10 mouse cellular contexts compared by ENCODE assay signal in the genomic region with DNA sequence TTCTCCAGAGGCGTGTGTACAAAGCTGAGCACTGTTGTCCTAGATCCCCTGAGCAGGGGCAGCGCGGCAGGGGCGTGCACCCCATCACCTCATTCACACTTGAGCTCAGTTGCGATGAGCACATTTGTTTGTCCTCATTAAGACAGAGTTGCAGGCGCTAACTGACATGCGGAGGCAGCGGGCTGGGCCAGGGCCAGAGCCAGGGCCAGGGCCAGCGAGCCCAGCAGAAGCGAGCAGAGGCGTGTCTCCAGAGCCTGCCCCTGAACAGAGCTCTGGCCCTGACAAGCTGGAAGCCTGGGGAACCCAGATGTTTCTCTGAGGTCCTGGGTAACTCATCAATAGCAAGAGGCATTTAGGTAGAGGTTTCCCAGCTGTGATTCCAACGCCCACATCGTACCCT.
DNase-seq lines count a peak whose midpoint lies in the region; ATAC-seq lines count a peak whose summit lies in the region.
"Had no signal": no experiment of that assay in that cellular context is flagged by ENCODE, and none has a peak within 500 bp of the region (broad histone marks: within the 10 kb centered on the region; RNA-seq: fewer than 3 reads in every experiment).

No protein-coding gene starts in this region.

- no peaks in the 10 kb centered on the region for H3K9me3 ChIP-seq in lung, embryonic 16.5 days (ENCODE audit: control insufficient read depth, low read length)

- peak; percentile 10 for DNase-seq in adrenal gland, postnatal 10 days
- DNase-seq in adrenal gland, adult 18-20 months (ENCODE audit: low spot score in 2 of 2) = no peak
- DNase-seq in right cerebral cortex, postnatal 4 days = peak; percentile 16
- DNase-seq in right cerebral cortex, postnatal 25 days = no peak
- no peak for DNase-seq in layer of hippocampus, adult 18-20 months (ENCODE audit: low spot score in 2 of 2)
- no peak for DNase-seq in layer of hippocampus, postnatal 36 days
- DNase-seq in cerebellum, postnatal 36 days = no peak
- DNase-seq: thymus, adult 2 months had no signal

- H3K27me3 ChIP-seq in lung, embryonic 16.5 days (ENCODE audit: control insufficient read depth, insufficient read depth, low read depth, low read length) = no peaks in the 10 kb centered on the region

- no peaks in the 10 kb centered on the region for H3K36me3 ChIP-seq in lung, embryonic 16.5 days (ENCODE audit: control insufficient read depth, insufficient read depth, low read length)

- peak; percentile 88 for ATAC-seq in lung, embryonic 16.5 days (ENCODE audit: low read depth)
- ATAC-seq: inflammation-experienced regulatory T-cells, adult 6 months had no signal

- WGBS in lung, embryonic 16.5 days = 14% methylated on average over 13 of the region's 13 CpGs

- H3K4me1 ChIP-seq in lung, embryonic 16.5 days (replicated peaks; ENCODE audit: control insufficient read depth, insufficient read depth, low read length) = peaks cover 12% of the 10 kb centered on the region

- peak overlapping the region; percentile 19 for H3K4me2 ChIP-seq in lung, embryonic 16.5 days (ENCODE audit: low read depth, low read length)

- no peak overlapping the region for H3K9ac ChIP-seq in lung, embryonic 16.5 days (ENCODE audit: low read length)

- 0 out of 2 replicates have a peak overlapping the region, but pooled peaks have one; percentile 31 for H3K27ac ChIP-seq in lung, embryonic 16.5 days (ENCODE audit: low read length)

- no peak overlapping the region for H3K4me3 ChIP-seq in lung, embryonic 16.5 days (ENCODE audit: low read length)

Comparison
In these comparisons a context has a peak if more than half of its experiments do, and no peak if none do; other contexts are left out.
1. DNase-seq: peak in adrenal gland, postnatal 10 days (single experiment) and right cerebral cortex, postnatal 4 days (single experiment); none in adrenal gland, adult 18-20 months (0 of 2), right cerebral cortex, postnatal 25 days (single experiment), layer of hippocampus, adult 18-20 months (0 of 2), layer of hippocampus, postnatal 36 days (0 of 2) and cerebellum, postnatal 36 days (0 of 2).